23 mouse cellular contexts compared by ENCODE assay signal in genomic region chr2:52710804-52711203, GRCm38 (mm10). TPM values are rescaled to one million over a fixed set of nuclear protein-coding genes. Genes with fewer than 3 reads are reported as not detected.
"Had no signal": no experiment of that assay in that cellular context is flagged by ENCODE, and none has a peak within 500 bp of the region (broad histone marks: within the 10 kb centered on the region; RNA-seq: fewer than 3 reads in every experiment).

No protein-coding gene starts in this region.

- H3K4me1 ChIP-seq: intestine, embryonic 15.5 days; limb, embryonic 12.5 days; limb, embryonic 15.5 days; lung, embryonic 15.5 days; midbrain, embryonic 12.5 days; neural tube, embryonic 12.5 days; neural tube, embryonic 15.5 days had no signal

- DNase-seq: kidney, adult 11 months; kidney, adult 8-10 months; kidney, postnatal 25 days; left cerebral cortex, postnatal 4 days; liver, postnatal 0 days; lung, postnatal 14 days; lung, postnatal 4 days; right cerebral cortex, adult 18-20 months; right cerebral cortex, postnatal 14 days; right cerebral cortex, postnatal 4 days; thymus, adult 2 months; thymus, postnatal 14 days; thymus, postnatal 4 days had no signal

- H3K27me3 ChIP-seq: intestine, embryonic 15.5 days; limb, embryonic 12.5 days; limb, embryonic 15.5 days; lung, embryonic 15.5 days; midbrain, embryonic 12.5 days; neural tube, embryonic 12.5 days; neural tube, embryonic 15.5 days had no signal

- H3K4me2 ChIP-seq: intestine, embryonic 15.5 days; limb, embryonic 12.5 days; limb, embryonic 15.5 days; liver, embryonic 11.5 days; lung, embryonic 15.5 days; midbrain, embryonic 12.5 days; neural tube, embryonic 12.5 days; neural tube, embryonic 15.5 days had no signal

- H3K4me3 ChIP-seq: intestine, embryonic 15.5 days; limb, embryonic 12.5 days; limb, embryonic 15.5 days; lung, embryonic 15.5 days; midbrain, embryonic 12.5 days; neural tube, embryonic 12.5 days; neural tube, embryonic 15.5 days had no signal

- H3K9ac ChIP-seq: intestine, embryonic 15.5 days; limb, embryonic 12.5 days; limb, embryonic 15.5 days; liver, embryonic 14.5 days; liver, postnatal 0 days; lung, embryonic 15.5 days; midbrain, embryonic 12.5 days; neural tube, embryonic 12.5 days; neural tube, embryonic 15.5 days had no signal

- ATAC-seq: intestine, embryonic 15.5 days; liver, postnatal 0 days had no signal

- H3K27ac ChIP-seq: intestine, embryonic 15.5 days; limb, embryonic 12.5 days; limb, embryonic 15.5 days; liver, embryonic 14.5 days; lung, embryonic 15.5 days; midbrain, embryonic 12.5 days; neural tube, embryonic 12.5 days; neural tube, embryonic 15.5 days had no signal

- H3K9me3 ChIP-seq: intestine, embryonic 15.5 days; limb, embryonic 12.5 days; limb, embryonic 15.5 days; lung, embryonic 15.5 days; midbrain, embryonic 12.5 days; neural tube, embryonic 12.5 days; neural tube, embryonic 15.5 days had no signal

RNA-seq across cellular contexts. Expression of gene Cacnb4, which starts 34.2 kb away (rescaled TPM):
- total RNA-seq: megakaryocyte progenitor cell, adult 5-6 weeks had no signal
